Mouse (Mus musculus): Measurements from ENCODE around the gene Nipsnap2.
"Not testable (repeated sequence)": the region's sequence is repeated elsewhere in the genome, so short reads cannot be mapped to it uniquely, and the experiment has no call there.

Nipsnap2 gene

GRCm38 (mm10) chr5:129761865-129762540, 37.1 kb downstream of the Nipsnap2 start:
- DNase-seq (ENCODE audit: low spot score) = no peak

GRCm38 (mm10) chr5:129770443-129771355, 45.8 kb downstream of the Nipsnap2 start:
- no peak for DNase-seq (ENCODE audit: low spot score)

- DNase-seq (ENCODE audit: low spot score) = no peak
Observed at GRCm38 (mm10) chr5:129772433-129772832, 47.6 kb downstream of the Nipsnap2 start.

GRCm38 (mm10) chr5:129773330-129773729, 48.5 kb downstream of the Nipsnap2 start:
- not testable (repeated sequence) for DNase-seq (ENCODE audit: low spot score)

- no peak for DNase-seq (ENCODE audit: low spot score)
Observed at GRCm38 (mm10) chr5:129774661-129775060, 49.8 kb downstream of the Nipsnap2 start.

- no peak for DNase-seq (ENCODE audit: low spot score)
Observed at GRCm38 (mm10) chr5:129778348-129778995, 53.6 kb downstream of the Nipsnap2 start.

- peak; percentile 65 for DNase-seq (ENCODE audit: low spot score)
Observed at GRCm38 (mm10) chr5:129778996-129779716, 54.3 kb downstream of the Nipsnap2 start.

- DNase-seq (ENCODE audit: low spot score) = no peak
Observed at GRCm38 (mm10) chr5:129780131-129780530, 55.3 kb downstream of the Nipsnap2 start.

- DNase-seq (ENCODE audit: low spot score) = no peak
Observed at GRCm38 (mm10) chr5:129782211-129782610, 57.3 kb downstream of the Nipsnap2 start.

GRCm38 (mm10) chr5:129785235-129785870, 60.5 kb downstream of the Nipsnap2 start:
- DNase-seq (ENCODE audit: low spot score) = no peak

- DNase-seq (ENCODE audit: low spot score) = no peak
Observed at GRCm38 (mm10) chr5:129786161-129786560, 61.3 kb downstream of the Nipsnap2 start.

GRCm38 (mm10) chr5:129786818-129787790, 62.2 kb downstream of the Nipsnap2 start, which contains the start of gene Psph:
Psph (minus strand) TSS chr5:129787449.
- peak; percentile 97 for DNase-seq (ENCODE audit: low spot score)

- no peak for DNase-seq (ENCODE audit: low spot score)
Observed at GRCm38 (mm10) chr5:129787818-129788593, 63.1 kb downstream of the Nipsnap2 start.

GRCm38 (mm10) chr5:129790591-129790990, 65.7 kb downstream of the Nipsnap2 start:
- not testable (repeated sequence) for DNase-seq (ENCODE audit: low spot score)
